11 mouse cellular contexts compared by ENCODE assay signal in genomic region chr6:124914511-124914910, GRCm38 (mm10). TPM values are rescaled to one million over a fixed set of nuclear protein-coding genes. Genes with fewer than 3 reads are reported as not detected.
DNase-seq lines count a peak whose midpoint lies in the region; ATAC-seq and TF ChIP-seq lines count a peak whose summit lies in the region.
"Had no signal": no experiment of that assay in that cellular context is flagged by ENCODE, and none has a peak within 500 bp of the region (broad histone marks: within the 10 kb centered on the region; RNA-seq: fewer than 3 reads in every experiment).

No protein-coding gene starts in this region.

- intact Hi-C loops in gastrocnemius, adult 2 months (cut with DNase I) = no loop called here
- intact Hi-C loops in gastrocnemius, postnatal 14 days (cut with DNase I; ENCODE audit: low total_unique reads) = no loop called here

- H3K27me3 ChIP-seq in lung, postnatal 0 days (replicated peaks; ENCODE audit: insufficient read depth, low read length) = no peaks in the 10 kb centered on the region
- no peaks in the 10 kb centered on the region for H3K27me3 ChIP-seq in hindbrain, postnatal 0 days (ENCODE audit: insufficient read depth, low read length)
- H3K27me3 ChIP-seq in neural tube, embryonic 14.5 days (ENCODE audit: control insufficient read depth, insufficient read depth, low read length) = no peaks in the 10 kb centered on the region
- no peaks in the 10 kb centered on the region for H3K27me3 ChIP-seq in kidney, adult 2 months (replicated peaks; ENCODE audit: control insufficient read depth, insufficient read depth, low read length)
- H3K27me3 ChIP-seq: Patski had no signal

- WGBS in lung, postnatal 0 days = 85% methylated on average over 7 of the region's 7 CpGs
- WGBS in hindbrain, postnatal 0 days = 79% methylated on average over 7 of the region's 7 CpGs
- WGBS in neural tube, embryonic 14.5 days = 81% methylated on average over 7 of the region's 7 CpGs
- WGBS in kidney, adult 2 months = 72% methylated on average over 7 of the region's 7 CpGs

- no peak overlapping the region for H3K9ac ChIP-seq in lung, postnatal 0 days (replicated peaks; ENCODE audit: low read depth)
- H3K9ac ChIP-seq in hindbrain, postnatal 0 days (replicated peaks; ENCODE audit: low read length) = no peak overlapping the region
- H3K9ac ChIP-seq in neural tube, embryonic 14.5 days (replicated peaks; ENCODE audit: low read depth, low read length) = peak overlapping the region; percentile 100; the same call in 1 of the 2 replicates

- ATAC-seq in lung, postnatal 0 days = no peak
- ATAC-seq in hindbrain, postnatal 0 days = no peak
- no peak for ATAC-seq in neural tube, embryonic 14.5 days (ENCODE audit: low read depth)
- ATAC-seq: Patski had no signal

- no peak for TF ChIP-seq POLR2A in kidney, adult 2 months (IDR thresholded peaks at IDR 0.05; ENCODE audit: low read depth, low read length)

- peaks cover 14% of the 10 kb centered on the region; the same call in 1 of the 2 replicates for H3K4me1 ChIP-seq in lung, postnatal 0 days (ENCODE audit: insufficient read depth, low read depth, low read length)
- peaks cover 29% of the 10 kb centered on the region for H3K4me1 ChIP-seq in hindbrain, postnatal 0 days (ENCODE audit: insufficient read depth, low read length)
- peaks cover 28% of the 10 kb centered on the region for H3K4me1 ChIP-seq in neural tube, embryonic 14.5 days (ENCODE audit: control insufficient read depth, insufficient read depth, low read length)
- H3K4me1 ChIP-seq in kidney, adult 2 months (ENCODE audit: control insufficient read depth, insufficient read depth, low read length) = peaks cover 15% of the 10 kb centered on the region

- 0 out of 2 replicates have a peak overlapping the region, but pooled peaks have one; percentile 94 for H3K4me2 ChIP-seq in lung, postnatal 0 days (replicated peaks; ENCODE audit: low read depth, low read length)
- H3K4me2 ChIP-seq in hindbrain, postnatal 0 days (ENCODE audit: low read depth, low read length) = peak overlapping the region; percentile 98
- peak overlapping the region; percentile 100 for H3K4me2 ChIP-seq in neural tube, embryonic 14.5 days (ENCODE audit: low read depth, low read length)

- H3K9me3 ChIP-seq in lung, postnatal 0 days (ENCODE audit: low read length) = no peaks in the 10 kb centered on the region
- H3K9me3 ChIP-seq in hindbrain, postnatal 0 days (ENCODE audit: low read length) = no peaks in the 10 kb centered on the region
- H3K9me3 ChIP-seq in neural tube, embryonic 14.5 days (ENCODE audit: control insufficient read depth, low read length) = no peaks in the 10 kb centered on the region
- H3K9me3 ChIP-seq: megakaryocyte, embryonic 14.5 days had no signal

- DNase-seq in gastrocnemius, adult 2 months = no peak
- DNase-seq in gastrocnemius, postnatal 14 days = no peak
- DNase-seq in lung, postnatal 0 days (ENCODE audit: low spot score) = no peak
- no peak for DNase-seq in lung, postnatal 36 days
- no peak for DNase-seq in hindbrain, postnatal 0 days (ENCODE audit: low spot score)
- no peak for DNase-seq in Muller cell, postnatal 12 days (ENCODE audit: inconsistent ontology term)
- no peak for DNase-seq in kidney, adult 2 months
- DNase-seq: adrenal gland, postnatal 36 days had no signal

- H3K27ac ChIP-seq in gastrocnemius, adult 2 months = no peak overlapping the region
- no peak overlapping the region; the same call in 1 of the 2 replicates for H3K27ac ChIP-seq in lung, postnatal 0 days (ENCODE audit: low read length)
- H3K27ac ChIP-seq in hindbrain, postnatal 0 days = 0 out of 2 replicates have a peak overlapping the region, but pooled peaks have one; percentile 2
- peak overlapping the region; percentile 100 for H3K27ac ChIP-seq in neural tube, embryonic 14.5 days (ENCODE audit: low read depth, low read length)
- H3K27ac ChIP-seq in kidney, adult 2 months (ENCODE audit: insufficient read depth, low read depth, low read length) = no peak overlapping the region

- peaks cover 9% of the 10 kb centered on the region; the same call in 1 of the 2 replicates for H3K36me3 ChIP-seq in lung, postnatal 0 days (ENCODE audit: insufficient read depth, low read length)
- H3K36me3 ChIP-seq in hindbrain, postnatal 0 days (ENCODE audit: insufficient read depth, low read length) = peaks cover 13% of the 10 kb centered on the region
- H3K36me3 ChIP-seq in neural tube, embryonic 14.5 days (ENCODE audit: control insufficient read depth, insufficient read depth, low read length) = peaks cover 21% of the 10 kb centered on the region
- peaks cover 3% of the 10 kb centered on the region; the same call in 1 of the 2 replicates for H3K36me3 ChIP-seq in kidney, adult 2 months (ENCODE audit: control insufficient read depth, insufficient read depth, low read length)

- H3K4me3 ChIP-seq in gastrocnemius, adult 2 months = peak overlapping the region; percentile 91; the same call in 1 of the 2 replicates
- no peak overlapping the region for H3K4me3 ChIP-seq in lung, postnatal 0 days (ENCODE audit: low read depth, low read length)
- peak overlapping the region; percentile 89; the same call in 1 of the 2 replicates for H3K4me3 ChIP-seq in hindbrain, postnatal 0 days (ENCODE audit: low read length)
- peak overlapping the region; percentile 91 for H3K4me3 ChIP-seq in neural tube, embryonic 14.5 days (ENCODE audit: low read depth, low read length)
- H3K4me3 ChIP-seq in kidney, adult 2 months (ENCODE audit: insufficient read depth, low read depth, low read length) = no peak overlapping the region
- H3K4me3 ChIP-seq: megakaryocyte, embryonic 14.5 days had no signal

- no peak for TF ChIP-seq CTCF in gastrocnemius, adult 2 months (IDR thresholded peaks at IDR 0.05)
- TF ChIP-seq CTCF in lung, postnatal 0 days (IDR thresholded peaks at IDR 0.05) = no peak
- TF ChIP-seq CTCF in hindbrain, postnatal 0 days (IDR thresholded peaks at IDR 0.05; ENCODE audit: low read depth) = no peak
- TF ChIP-seq CTCF in kidney, adult 2 months (conservative IDR thresholded peaks at IDR 0.05; ENCODE audit: insufficient read depth, insufficient read length, low read depth, low read length) = no peak

- no peak for TF ChIP-seq EP300 in lung, postnatal 0 days (IDR thresholded peaks at IDR 0.05)

RNA-seq across cellular contexts. Expression of gene Lag3, which starts 3.0 kb away (rescaled TPM):
- under 1 TPM; 0.11 to 0.13 TPM for total RNA-seq in gastrocnemius, adult 2 months (2021)
- total RNA-seq in gastrocnemius, postnatal 14 days (2021) = under 1 TPM; 0.43 to 0.62 TPM
- 2.3 TPM in 2 replicates for polyA plus RNA-seq in lung, postnatal 0 days (2015; fragmentation: Nextera tagmentation; extraction: Ambion mirVana)
- 1.8 and 2.2 TPM in 2 replicates for total RNA-seq in hindbrain, postnatal 0 days (2014; rRNA removed)
- 3.3 and 3.6 TPM in 2 replicates for polyA plus RNA-seq in hindbrain, postnatal 0 days (2015; fragmentation: Nextera tagmentation; extraction: Ambion mirVana)
- 2.6 and 3.4 TPM in 2 replicates for polyA plus RNA-seq in neural tube, embryonic 14.5 days (2014; fragmentation: Nextera tagmentation; extraction: Ambion mirVana)
- 0.80 and 1.5 TPM in 2 replicates for polyA plus RNA-seq in kidney, adult 2 months (2012; rRNA removed)

RNA-seq across cellular contexts. Expression of gene Ptms, which starts 5.4 kb away (rescaled TPM):
- 10 to 100 TPM; 65.5 to 99.4 TPM for total RNA-seq in gastrocnemius, adult 2 months (2021)
- 100 to 1,000 TPM; 225 to 266 TPM for total RNA-seq in gastrocnemius, postnatal 14 days (2021)
- 533 and 563 TPM in 2 replicates for polyA plus RNA-seq in lung, postnatal 0 days (2015; fragmentation: Nextera tagmentation; extraction: Ambion mirVana)
- 913 and 1,024 TPM in 2 replicates for total RNA-seq in hindbrain, postnatal 0 days (2014; rRNA removed)
- 767 and 773 TPM in 2 replicates for polyA plus RNA-seq in hindbrain, postnatal 0 days (2015; fragmentation: Nextera tagmentation; extraction: Ambion mirVana)
- polyA plus RNA-seq in neural tube, embryonic 14.5 days (2014; fragmentation: Nextera tagmentation; extraction: Ambion mirVana) = 664 and 670 TPM in 2 replicates
- polyA plus RNA-seq in kidney, adult 2 months (2012; rRNA removed) = 1,732 and 2,839 TPM in 2 replicates

RNA-seq across cellular contexts. Expression of gene Mlf2, which starts 16.7 kb away (rescaled TPM):
- total RNA-seq in gastrocnemius, adult 2 months (2021) = 100 to 1,000 TPM; 202 to 204 TPM
- total RNA-seq in gastrocnemius, postnatal 14 days (2021) = 100 to 1,000 TPM; 250 to 257 TPM
- polyA plus RNA-seq in lung, postnatal 0 days (2015; fragmentation: Nextera tagmentation; extraction: Ambion mirVana) = 289 and 300 TPM in 2 replicates
- 639 and 964 TPM in 2 replicates for total RNA-seq in hindbrain, postnatal 0 days (2014; rRNA removed)
- polyA plus RNA-seq in hindbrain, postnatal 0 days (2015; fragmentation: Nextera tagmentation; extraction: Ambion mirVana) = 618 and 628 TPM in 2 replicates
- 560 and 584 TPM in 2 replicates for polyA plus RNA-seq in neural tube, embryonic 14.5 days (2014; fragmentation: Nextera tagmentation; extraction: Ambion mirVana)
- 402 and 403 TPM in 2 replicates for polyA plus RNA-seq in kidney, adult 2 months (2012; rRNA removed)

RNA-seq across cellular contexts. Expression of gene Cd4, which starts 26.5 kb away (rescaled TPM):
- not detected for total RNA-seq in gastrocnemius, adult 2 months (2021)
- total RNA-seq in gastrocnemius, postnatal 14 days (2021) = under 1 TPM; 0.27 to 0.51 TPM
- 0.07 and 0.10 TPM in 2 replicates for polyA plus RNA-seq in lung, postnatal 0 days (2015; fragmentation: Nextera tagmentation; extraction: Ambion mirVana)
- 0.05 TPM in 1 of 2 replicates, not detected in the other for total RNA-seq in hindbrain, postnatal 0 days (2014; rRNA removed)
- 0.13 and 0.18 TPM in 2 replicates for polyA plus RNA-seq in hindbrain, postnatal 0 days (2015; fragmentation: Nextera tagmentation; extraction: Ambion mirVana)
- polyA plus RNA-seq in neural tube, embryonic 14.5 days (2014; fragmentation: Nextera tagmentation; extraction: Ambion mirVana) = 0.12 TPM in 1 of 2 replicates, not detected in the other
- polyA plus RNA-seq in kidney, adult 2 months (2012; rRNA removed) = 0.57 and 4.3 TPM in 2 replicates
- polyA plus RNA-seq: Patski had no signal

RNA-seq across cellular contexts. Expression of gene Gpr162, which starts 50.7 kb away (rescaled TPM):
- total RNA-seq in gastrocnemius, adult 2 months (2021) = not detected
- under 1 TPM; 0.33 to 0.45 TPM for total RNA-seq in gastrocnemius, postnatal 14 days (2021)
- 0.20 and 0.26 TPM in 2 replicates for polyA plus RNA-seq in lung, postnatal 0 days (2015; fragmentation: Nextera tagmentation; extraction: Ambion mirVana)
- 193 and 194 TPM in 2 replicates for total RNA-seq in hindbrain, postnatal 0 days (2014; rRNA removed)
- polyA plus RNA-seq in hindbrain, postnatal 0 days (2015; fragmentation: Nextera tagmentation; extraction: Ambion mirVana) = 30.1 and 31.9 TPM in 2 replicates
- polyA plus RNA-seq in neural tube, embryonic 14.5 days (2014; fragmentation: Nextera tagmentation; extraction: Ambion mirVana) = 11.2 and 14.2 TPM in 2 replicates
- polyA plus RNA-seq in kidney, adult 2 months (2012; rRNA removed) = 4.0 and 5.6 TPM in 2 replicates

Comparison
In these comparisons a context has a peak if more than half of its experiments do, and no peak if none do; other contexts are left out.
1. H3K27ac ChIP-seq: peak in hindbrain, postnatal 0 days (single experiment) and neural tube, embryonic 14.5 days (single experiment); none in gastrocnemius, adult 2 months (single experiment), lung, postnatal 0 days (single experiment) and kidney, adult 2 months (single experiment).
2. H3K4me3 ChIP-seq: peak in gastrocnemius, adult 2 months (single experiment), hindbrain, postnatal 0 days (single experiment) and neural tube, embryonic 14.5 days (single experiment); none in lung, postnatal 0 days (single experiment) and kidney, adult 2 months (single experiment).
3. Peak in every context shown above with its lines, with median percentiles within 50 percentile points of each other: H3K4me2 ChIP-seq.